Mouse (Mus musculus): ENCODE data around the gene Anks1b. TPM values are rescaled to one million over a fixed set of nuclear protein-coding genes. Genes with fewer than 3 reads are reported as not detected.

The Anks1b gene
- polyA plus RNA-seq (2012; rRNA removed) = 203 and 207 TPM in 2 replicates

DNA sequence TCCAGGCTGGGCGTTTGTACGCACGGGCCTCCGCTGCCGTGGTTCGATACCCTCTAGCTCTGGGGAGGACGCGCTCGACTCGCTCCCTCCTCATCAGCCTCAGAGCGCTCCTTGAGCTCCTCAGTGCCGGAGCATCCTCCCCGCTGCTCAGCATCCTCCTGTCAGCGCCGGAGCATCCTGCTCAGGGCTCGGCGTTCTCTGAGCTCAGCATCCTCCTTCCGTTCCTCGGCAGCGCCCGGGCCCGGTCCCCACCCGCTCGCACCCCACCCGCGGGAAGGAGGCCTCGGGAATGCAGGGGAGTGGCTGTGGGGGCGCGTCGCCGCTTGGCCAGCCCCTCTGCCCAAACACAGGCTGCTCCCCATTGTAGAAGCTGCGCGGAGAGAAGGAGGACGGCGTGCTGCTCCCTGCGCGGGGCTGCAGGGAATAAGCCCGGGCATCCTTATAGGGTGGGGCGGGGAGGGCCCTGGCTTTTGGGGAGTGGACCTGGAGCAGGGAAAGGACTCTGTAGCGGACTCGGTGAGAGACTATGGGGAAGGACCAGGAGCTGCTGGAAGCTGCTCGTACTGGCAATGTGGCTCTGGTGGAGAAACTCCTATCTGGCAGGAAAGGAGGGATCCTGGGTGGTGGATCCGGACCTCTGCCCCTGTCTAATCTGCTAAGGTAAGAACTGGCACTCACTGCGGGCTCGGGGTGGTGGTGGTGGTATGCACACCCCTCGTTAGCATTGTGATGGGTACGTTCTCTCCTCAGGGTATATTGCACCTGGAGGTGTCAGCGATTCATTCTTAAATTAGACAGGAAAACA, at the start of gene Anks1b:
TSS of gene Anks1b (plus strand) at position 364 of the 805 bp plus-strand sequence.
- DNase-seq (ENCODE audit: extremely low spot score in 1 of 2, low spot score in 1 of 2) = peak; percentile 38 to 80

DNA sequence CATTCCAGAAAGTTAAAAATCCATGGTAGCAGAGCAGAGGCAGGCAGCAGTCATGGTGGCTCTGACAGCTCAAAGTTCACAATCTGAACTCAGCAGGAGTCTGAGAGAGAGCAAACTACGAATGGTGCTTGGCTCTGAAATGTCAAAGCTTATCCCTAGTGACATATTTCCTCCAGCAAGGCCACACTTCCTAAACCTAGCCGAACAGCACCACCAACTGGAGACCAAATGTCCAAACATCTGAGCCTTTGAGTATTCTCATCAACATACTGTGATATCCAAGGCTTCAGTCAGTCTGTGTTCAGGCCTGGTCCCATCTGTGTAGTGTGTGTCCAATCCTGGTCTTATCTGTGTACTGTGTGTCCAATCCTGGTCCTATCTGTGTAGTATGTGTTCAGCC, 49.4 kb upstream of the Anks1b start:
- peak in 1 of 2 experiments; percentile 44 for DNase-seq (ENCODE audit: extremely low spot score in 1 of 2, low spot score in 1 of 2)

DNA sequence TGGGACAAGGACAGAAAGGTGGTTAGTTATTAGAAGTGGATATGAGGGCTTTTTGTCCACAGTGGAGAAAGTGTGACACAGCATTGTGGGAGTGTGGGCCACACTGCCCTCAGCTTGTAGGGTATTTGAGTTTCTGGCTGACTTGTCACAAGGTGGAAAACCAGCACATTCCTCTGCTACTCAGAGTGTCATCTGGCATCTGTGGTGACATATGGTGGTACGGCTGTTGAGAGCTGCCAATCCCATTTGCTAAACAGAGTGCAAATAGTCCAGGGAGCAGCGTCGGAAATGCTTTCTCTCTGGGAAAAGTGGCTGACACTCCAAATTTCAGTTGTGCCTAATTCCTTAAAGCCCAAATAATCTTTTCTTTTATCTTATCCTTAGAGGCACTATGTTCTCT, 46.4 kb upstream of the Anks1b start:
- peak in 1 of 2 experiments; percentile 38 for DNase-seq (ENCODE audit: extremely low spot score in 1 of 2, low spot score in 1 of 2)

DNA sequence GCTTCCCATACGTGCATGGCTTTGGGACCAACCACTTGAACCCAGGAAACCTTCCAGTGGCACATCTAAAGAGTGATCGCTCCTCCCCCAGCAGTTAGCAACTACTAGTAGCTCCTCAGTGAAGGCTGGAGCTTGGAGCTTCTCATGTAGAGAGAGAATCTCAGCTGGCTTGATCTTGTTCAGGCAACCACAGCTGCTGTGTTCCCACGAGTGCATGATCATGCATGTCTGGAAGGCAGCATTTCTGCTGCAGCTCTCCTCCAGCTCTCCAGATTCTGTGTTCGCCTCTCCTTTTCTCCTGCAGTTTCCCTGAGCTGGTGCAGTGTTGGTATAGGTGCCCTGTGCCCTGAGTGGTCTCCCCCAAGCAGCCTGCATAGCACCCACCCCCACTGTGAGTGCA, 41.0 kb upstream of the Anks1b start:
- DNase-seq (ENCODE audit: extremely low spot score in 1 of 2, low spot score in 1 of 2) = no peak

DNA sequence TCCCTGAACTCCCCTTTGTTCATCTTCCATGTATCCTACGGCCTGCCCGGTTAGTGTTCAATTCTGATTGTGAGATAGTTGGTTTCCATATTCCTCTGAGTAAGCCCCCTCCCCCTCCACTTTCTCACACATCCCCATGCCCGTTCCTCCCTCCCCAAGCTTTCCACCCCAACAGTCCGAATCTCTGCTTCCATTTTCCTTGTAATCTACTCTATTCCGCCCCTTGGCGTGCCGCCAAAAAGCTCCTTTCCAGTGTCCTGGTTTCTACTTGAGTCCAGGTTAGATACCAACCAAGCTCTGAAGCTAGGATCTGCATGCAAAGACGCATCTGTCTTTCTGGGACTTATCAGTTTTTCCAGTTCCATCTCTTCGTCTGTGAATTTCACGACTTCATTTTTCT, 40.1 kb upstream of the Anks1b start:
- DNase-seq (ENCODE audit: extremely low spot score in 1 of 2, low spot score in 1 of 2) = peak in 1 of 2 experiments; percentile 11

DNA sequence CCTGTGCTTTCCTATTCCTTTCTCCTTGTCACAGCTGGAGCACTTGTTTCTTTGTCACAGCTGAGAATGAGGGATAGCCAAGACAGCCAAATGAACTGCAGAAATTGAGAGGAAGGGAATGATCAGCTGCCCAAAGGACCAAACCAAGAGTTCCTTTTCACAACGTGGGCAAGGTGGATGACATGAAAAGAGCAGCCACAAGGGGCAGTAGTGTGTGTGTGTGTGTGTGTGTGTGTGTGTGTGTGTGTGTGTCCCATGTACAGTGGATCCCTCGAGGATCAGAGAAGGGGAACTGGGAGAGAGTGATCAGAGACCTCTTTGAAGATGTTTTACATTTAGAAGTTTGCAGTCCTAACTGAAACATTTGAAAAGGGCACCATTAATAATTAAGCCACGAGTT, 35.8 kb upstream of the Anks1b start:
- no peak for DNase-seq (ENCODE audit: extremely low spot score in 1 of 2, low spot score in 1 of 2)

DNA sequence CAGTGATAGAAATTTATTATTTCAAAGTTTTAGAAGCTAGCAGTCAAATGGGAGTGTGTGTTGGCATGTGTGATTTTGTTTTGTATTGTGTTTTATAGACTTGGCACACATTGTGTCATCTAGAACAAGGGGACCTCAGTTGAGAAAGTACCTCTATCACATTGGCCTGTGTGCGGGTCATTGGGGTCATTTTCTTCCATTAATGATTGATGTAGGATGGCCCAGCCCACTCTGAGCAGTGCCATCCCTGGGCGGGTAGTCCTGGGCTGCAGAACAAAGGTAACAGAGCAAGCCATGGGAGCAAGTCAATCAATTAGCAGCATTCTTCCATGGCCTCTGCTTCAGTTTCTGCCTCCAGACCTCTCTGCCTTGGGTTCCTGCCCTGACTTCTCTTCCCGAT, 34.5 kb upstream of the Anks1b start:
- DNase-seq (ENCODE audit: extremely low spot score in 1 of 2, low spot score in 1 of 2) = no peak

DNA sequence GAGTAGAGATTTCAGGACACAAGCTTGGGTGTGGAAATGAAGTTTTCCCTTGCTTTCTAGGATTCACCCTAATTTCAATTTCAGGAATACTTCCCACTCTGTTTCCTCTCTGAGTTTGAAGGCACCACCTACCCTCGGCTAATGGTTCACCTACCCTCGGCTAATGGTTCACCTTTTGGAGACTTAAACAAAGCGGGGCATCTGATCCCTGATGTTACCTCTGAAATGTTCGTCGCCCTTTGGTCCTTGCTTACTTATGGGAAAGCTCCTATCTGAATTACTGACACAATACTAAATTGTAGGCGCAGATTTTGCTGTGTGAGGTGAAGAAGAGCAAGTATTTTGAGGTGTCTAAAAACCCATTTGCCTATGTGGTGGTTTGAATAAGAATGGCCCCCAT, 22.4 kb upstream of the Anks1b start:
- no peak for DNase-seq (ENCODE audit: extremely low spot score in 1 of 2, low spot score in 1 of 2)

DNA sequence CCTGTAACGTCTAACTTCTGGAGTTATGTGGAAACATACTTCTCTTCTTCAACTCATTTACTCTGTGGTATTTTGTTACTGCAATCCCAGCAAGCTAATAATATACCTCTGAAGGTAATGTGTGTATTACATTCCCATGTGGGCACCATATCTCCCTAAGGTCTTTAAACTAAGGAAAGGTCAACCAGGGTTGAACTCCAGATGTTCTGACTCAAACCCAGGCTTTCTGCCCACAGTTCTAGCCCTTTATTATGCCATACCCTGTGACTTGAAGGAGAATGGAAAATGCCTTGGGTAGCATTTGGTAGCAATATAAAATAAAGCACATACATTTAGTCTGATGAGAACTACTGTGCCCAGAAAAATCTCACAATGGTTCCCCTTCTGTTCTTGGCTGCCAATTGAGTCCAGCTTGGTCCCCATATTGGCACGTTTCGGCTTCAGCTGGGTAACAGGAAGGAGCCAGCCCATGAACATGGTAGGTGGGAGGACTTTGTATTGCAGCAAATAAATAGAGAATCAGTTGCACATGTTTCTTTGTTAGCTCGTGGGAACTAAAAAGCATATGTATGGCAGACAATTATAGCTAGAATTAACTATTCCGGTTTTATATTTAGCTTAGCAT, 17.9 kb upstream of the Anks1b start:
- peak in 1 of 2 experiments; percentile 30 for DNase-seq (ENCODE audit: extremely low spot score in 1 of 2, low spot score in 1 of 2)

DNA sequence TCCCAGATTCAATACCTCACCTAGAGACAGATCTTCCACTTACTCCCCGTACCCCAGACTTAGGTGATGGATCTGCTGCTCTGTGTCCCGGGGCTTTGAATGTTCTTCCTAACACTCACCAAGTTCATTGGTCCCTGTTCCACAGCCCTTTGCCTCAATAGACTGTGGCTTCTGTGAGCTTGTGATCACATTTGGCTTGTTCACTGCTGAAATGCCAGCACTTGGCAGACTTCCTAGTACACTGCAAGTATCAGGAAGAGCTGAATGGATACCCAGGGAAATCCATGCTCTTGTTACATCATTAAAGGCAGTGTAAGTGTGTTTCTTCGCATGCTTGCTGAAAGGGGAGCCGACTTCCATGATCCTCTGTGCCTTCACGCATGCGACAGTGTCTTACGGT, 17.0 kb upstream of the Anks1b start:
- DNase-seq (ENCODE audit: extremely low spot score in 1 of 2, low spot score in 1 of 2) = peak; percentile 38 to 71

DNA sequence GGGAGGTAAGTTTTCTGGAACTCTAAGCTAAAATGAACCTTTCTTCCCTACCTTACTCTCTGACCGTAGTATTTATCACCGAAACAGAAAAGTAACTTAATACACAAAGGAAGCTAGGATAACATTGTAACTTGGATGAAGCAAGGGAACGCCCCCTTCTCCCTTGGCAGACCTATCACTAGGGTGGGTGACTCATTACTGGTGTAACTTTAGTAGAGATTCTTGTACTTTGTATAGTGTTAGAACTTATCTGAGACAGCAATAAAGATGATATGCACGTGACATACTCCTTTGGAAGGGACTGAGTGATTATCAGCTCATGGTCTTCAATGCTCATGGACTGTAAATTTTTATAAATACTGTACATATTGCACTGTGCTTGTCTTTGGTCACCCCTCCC, 5.1 kb upstream of the Anks1b start:
- DNase-seq (ENCODE audit: extremely low spot score in 1 of 2, low spot score in 1 of 2) = no peak

DNA sequence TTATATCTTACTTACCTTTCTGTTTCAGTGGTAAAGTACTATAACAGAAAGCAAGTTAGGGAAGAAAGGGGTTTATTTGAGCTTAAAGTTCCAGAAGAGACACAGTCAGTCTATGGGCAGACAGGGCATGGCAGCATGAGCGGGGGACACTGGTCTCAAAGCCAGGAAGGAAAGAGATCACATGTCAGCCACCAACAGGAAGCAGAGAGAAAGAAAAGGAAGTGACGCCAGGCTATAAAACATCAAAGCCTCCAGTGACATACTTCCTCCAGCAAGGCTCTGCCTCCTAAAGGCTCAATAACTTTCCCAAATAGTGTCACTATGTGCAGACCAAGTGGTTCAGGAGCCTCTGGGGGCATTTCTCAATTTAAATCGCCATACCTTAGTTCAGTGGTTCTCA, 4.5 kb upstream of the Anks1b start:
- DNase-seq (ENCODE audit: extremely low spot score in 1 of 2, low spot score in 1 of 2) = no peak

DNA sequence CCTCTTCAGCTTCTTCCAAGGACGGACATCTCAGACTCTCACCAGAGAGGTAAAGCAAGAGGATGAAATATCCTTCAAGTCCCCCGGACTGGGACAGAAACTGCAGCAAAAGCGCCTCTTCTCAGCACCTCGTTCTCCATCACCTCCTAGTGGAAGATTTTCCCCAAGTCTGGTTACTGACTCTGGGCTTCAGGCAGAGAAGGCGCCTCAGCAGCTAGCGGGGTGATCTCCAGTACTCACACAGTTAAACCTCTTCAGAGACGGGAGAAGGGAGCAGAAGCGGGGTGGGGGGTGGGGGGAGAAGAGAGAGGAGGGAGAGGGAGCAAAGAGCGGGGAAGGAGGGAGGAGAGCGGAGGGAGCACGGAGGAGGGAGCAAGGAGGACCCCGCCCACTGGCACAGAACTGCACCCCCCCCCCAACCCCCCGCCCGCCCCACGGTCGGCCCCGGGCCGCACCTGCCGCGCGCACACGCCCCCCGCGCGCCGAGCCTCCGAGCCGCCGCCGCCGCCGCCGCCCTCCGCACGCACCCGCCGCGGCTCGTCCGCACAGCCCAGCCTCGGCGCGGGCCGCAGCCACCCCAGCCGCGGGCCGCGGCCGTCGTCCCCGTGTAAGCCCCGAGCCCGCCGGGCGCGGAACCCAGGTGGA, 686 bp upstream of the Anks1b start:
- DNase-seq (ENCODE audit: extremely low spot score in 1 of 2, low spot score in 1 of 2) = peak; percentile 54 to 73

DNA sequence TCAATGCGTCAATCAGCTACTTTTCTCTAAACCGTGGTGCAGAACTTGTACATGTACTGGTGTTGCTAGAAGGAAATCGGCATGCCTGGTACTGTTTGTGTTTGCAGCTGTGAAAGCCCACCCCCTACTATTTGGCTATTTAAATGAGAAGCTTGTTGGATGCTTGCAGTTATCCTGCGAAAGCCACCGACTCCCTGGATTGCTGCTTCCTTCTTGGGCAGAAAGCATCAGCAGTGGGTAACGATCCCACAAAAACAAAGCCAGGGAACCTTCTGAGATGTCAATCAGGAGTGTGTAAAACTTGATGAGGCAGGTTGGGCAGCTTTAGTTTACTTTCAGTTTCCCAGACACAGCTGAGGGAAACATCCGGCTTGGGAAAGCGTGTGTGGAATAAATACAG, 727 bp downstream of the Anks1b start:
- DNase-seq (ENCODE audit: extremely low spot score in 1 of 2, low spot score in 1 of 2) = peak in 1 of 2 experiments; percentile 12

DNA sequence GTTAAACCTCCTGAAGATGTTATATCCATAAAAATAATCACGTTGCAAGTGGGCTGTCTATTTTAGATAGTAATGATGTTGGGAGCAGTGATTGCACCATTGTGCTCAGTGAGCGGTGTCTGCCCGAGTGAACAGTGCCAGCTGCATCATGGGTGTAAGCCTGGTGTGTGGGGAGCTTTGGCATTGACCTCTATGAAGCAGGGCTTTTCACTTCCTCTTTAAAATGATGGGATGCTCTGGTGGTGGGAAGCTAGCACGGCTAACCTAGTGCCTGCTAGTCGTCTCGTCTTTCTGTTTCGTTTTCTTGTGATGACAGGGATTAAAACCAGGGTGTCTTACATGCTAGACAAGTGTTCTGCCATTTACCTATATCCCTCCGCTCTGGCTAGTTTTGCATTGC, 10.3 kb downstream of the Anks1b start:
- no peak for DNase-seq (ENCODE audit: extremely low spot score in 1 of 2, low spot score in 1 of 2)

DNA sequence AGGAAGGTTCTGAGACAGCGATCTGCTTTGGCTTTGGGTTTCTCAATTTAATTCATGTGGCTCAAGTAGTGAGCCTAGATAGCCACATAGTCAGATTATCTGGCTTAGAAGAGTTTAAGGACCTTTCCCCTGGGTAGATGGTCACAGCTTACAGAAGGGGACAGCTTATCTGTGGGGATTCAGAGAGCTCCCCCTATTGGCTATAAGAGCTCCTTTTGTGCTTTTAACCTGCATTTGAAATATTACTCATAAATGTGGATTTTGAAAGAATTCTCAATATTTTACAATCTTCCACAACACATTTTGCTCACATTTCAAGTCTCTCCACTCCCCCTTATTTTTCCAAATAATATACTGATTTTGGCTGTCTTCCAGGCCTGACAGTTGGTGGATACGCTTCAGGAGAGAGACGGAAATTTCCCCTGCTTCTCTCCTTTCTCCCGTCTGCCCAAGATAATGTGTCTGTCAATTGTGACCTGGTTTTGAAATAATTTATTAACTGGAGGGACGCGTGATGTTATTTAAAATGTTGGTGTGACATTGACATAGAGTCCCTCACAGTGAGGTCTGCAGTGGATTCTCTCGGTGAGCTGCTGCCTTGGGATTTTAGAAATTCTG, 29.5 kb downstream of the Anks1b start:
- DNase-seq (ENCODE audit: extremely low spot score in 1 of 2, low spot score in 1 of 2) = no peak

DNA sequence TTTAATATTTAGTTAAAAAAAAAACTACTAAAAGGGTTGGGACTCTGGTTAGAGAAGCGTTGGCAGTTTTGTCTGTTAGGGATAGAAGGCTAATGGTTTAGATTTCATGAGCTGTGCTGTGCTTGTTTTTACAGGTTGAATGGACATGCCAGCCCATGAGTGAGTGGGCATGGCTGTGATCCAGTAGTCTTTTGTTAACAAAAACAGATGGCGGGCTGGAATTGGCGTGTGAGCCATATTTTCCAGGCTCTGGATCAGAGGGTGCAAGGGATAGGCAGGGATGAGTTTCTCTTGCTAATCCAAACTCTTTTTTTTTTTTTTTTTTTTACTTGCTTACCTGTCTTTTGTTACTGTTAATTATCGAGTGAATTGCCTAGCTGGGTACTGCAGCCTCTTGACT, 38.6 kb downstream of the Anks1b start:
- peak in 1 of 2 experiments; percentile 35 for DNase-seq (ENCODE audit: extremely low spot score in 1 of 2, low spot score in 1 of 2)

DNA sequence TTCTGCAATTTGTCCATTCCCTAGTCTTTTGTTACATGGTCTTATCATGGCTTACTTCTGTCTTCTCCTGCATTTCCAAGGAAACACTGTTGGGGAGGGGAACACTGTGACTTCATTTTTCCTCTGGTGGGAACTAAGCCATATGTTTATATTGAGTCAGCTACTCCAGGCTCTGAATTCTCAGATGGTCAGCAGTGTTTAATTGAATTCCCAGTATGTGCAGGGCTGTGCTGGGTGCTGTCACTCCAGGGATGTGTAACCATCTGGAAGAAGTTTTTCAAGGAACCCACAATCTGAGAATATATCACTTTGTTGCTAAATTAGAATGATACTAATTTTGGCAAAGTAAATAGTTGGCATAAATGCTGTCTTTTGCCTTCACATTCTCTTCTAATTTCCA, 39.9 kb downstream of the Anks1b start:
- DNase-seq (ENCODE audit: extremely low spot score in 1 of 2, low spot score in 1 of 2) = peak in 1 of 2 experiments; percentile 28

DNA sequence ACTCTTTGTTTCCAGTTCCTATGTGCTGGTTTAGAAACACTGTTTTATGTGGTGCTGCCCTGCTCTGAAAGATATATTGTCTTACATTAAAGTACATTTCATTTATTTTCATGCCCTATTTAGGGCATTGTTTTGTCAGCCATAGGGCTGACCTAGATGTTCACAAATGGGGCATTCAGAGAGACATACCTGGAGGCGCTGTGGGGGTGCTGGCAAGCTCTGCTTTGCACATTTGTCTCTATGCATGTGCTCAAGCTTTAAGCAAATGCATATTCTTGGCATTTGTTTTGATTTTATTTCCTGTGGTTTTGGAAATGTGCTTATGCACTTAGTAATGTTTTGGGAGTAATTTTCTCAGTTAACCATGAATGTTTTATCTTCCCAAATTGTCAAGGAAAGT, 43.8 kb downstream of the Anks1b start:
- no peak for DNase-seq (ENCODE audit: extremely low spot score in 1 of 2, low spot score in 1 of 2)

DNA sequence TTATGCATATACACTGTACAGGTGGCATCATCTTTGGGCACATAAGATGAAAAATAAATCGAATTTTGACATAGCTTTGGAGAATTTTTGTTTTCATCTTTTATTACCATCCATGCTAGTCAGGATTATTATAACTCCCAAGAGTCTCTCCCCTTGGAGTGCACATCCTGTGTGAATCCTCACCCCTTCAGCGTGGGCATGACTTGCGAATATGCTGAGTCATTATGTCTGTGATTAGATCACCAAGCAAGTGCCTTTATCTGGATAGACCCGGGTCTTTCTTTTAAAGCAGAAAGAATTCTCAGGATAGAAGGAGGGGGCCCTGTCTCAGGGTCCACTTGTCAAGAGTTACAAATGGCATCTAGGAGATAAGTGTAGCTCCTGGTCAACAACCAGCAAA, 48.7 kb downstream of the Anks1b start:
- DNase-seq (ENCODE audit: extremely low spot score in 1 of 2, low spot score in 1 of 2) = peak in 1 of 2 experiments; percentile 69

DNA sequence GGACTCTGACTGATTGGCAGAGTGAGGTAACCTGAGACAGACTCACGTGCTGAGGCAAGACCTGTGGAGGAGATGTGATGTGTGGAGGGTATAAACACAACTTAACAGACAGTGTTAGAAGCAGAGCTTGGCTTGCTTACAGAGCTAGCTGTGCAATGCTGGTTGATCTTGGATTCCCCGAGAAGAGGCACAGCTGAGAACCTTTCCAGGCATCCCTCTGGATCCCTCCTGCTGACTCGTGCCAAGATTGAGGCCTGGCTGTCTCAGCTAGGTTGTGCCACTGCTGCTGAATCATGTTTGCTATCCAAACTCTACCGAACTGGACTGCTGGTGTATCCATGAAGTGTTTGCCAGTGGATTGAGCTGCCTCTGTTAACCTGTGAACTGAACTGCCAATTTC, 68.9 kb downstream of the Anks1b start:
- peak in 1 of 2 experiments; percentile 23 for DNase-seq (ENCODE audit: extremely low spot score in 1 of 2, low spot score in 1 of 2)

Measured in frontal cortex, adult 2 months (tissue).